Mouse (Mus musculus) layer of hippocampus, adult 11-12 months (tissue): ENCODE results near the gene Enpp1.

Experiments
- DNase-seq: peaks from one replicate; pipeline ENCODE4 v3.0.0; 2022; ENCODE audit warnings: low spot score

The Enpp1 gene

GRCm38 (mm10) chr10:24596869-24597339 lies 115.1 kb downstream of the Enpp1 start:
- no peak for DNase-seq

GRCm38 (mm10) chr10:24596003-24596868 lies 115.7 kb downstream of the Enpp1 start:
- no peak for DNase-seq

- peak; percentile 25 for DNase-seq
Observed at GRCm38 (mm10) chr10:24595250-24596002, 116.5 kb downstream of the Enpp1 start, which contains the start of gene Ccn2. Ccn2 (plus strand) TSS chr10:24595442.

- no peak for DNase-seq
Observed at GRCm38 (mm10) chr10:24593556-24593955, 118.4 kb downstream of the Enpp1 start.

GRCm38 (mm10) chr10:24592969-24593368 lies 119.0 kb downstream of the Enpp1 start:
- no peak for DNase-seq

GRCm38 (mm10) chr10:24592318-24592717 lies 119.6 kb downstream of the Enpp1 start:
- no peak for DNase-seq

GRCm38 (mm10) chr10:24591741-24592140 lies 120.2 kb downstream of the Enpp1 start:
- DNase-seq: no peak

GRCm38 (mm10) chr10:24591136-24591535 lies 120.8 kb downstream of the Enpp1 start:
- DNase-seq: peak; percentile 80

- DNase-seq: no peak
Observed at GRCm38 (mm10) chr10:24590546-24590945, 121.4 kb downstream of the Enpp1 start.

- DNase-seq: no peak
Observed at GRCm38 (mm10) chr10:24589238-24589637, 122.7 kb downstream of the Enpp1 start.

- no peak for DNase-seq
Observed at GRCm38 (mm10) chr10:24588824-24589223, 123.1 kb downstream of the Enpp1 start.
